Mouse (Mus musculus) adrenal gland, adult 8-10 months (tissue): Measurements from ENCODE around the gene Cmtm3. TPM values are rescaled to one million over a fixed set of nuclear protein-coding genes. Genes with fewer than 3 reads are reported as not detected.
"Not testable (repeated sequence)": the region's sequence is repeated elsewhere in the genome, so short reads cannot be mapped to it uniquely, and the experiment has no call there.

Experiments
- DNase-seq: peaks from one replicate; pipeline ENCODE4 v3.0.0; 2022
- total RNA-seq, 4 experiments: library from RNA; stranded (reverse); gene quantifications; 2 replicates each; pipeline ENCODE4 v1.2.4; 2022

Cmtm3 gene
- 100 to 1,000 TPM in 2 of 4 experiments, 10 to 100 TPM in 2; 54.3 to 135 (median 96.8) TPM for total RNA-seq

GRCm38 (mm10) chr8:104339229-104339982, at the start of gene Cmtm3:
TSS of gene Cmtm3 (plus strand) at chr8:104339410.
- no peak for DNase-seq

- not testable (repeated sequence) for DNase-seq
Measured at GRCm38 (mm10) chr8:104293081-104293480, 46.1 kb upstream of the Cmtm3 start, which contains the start of gene Cmtm2a. TSS of gene Cmtm2a (minus strand) at chr8:104293181.

- no peak for DNase-seq
Measured at GRCm38 (mm10) chr8:104294396-104294795, 44.8 kb upstream of the Cmtm3 start.

GRCm38 (mm10) chr8:104301577-104301976, 37.6 kb upstream of the Cmtm3 start:
- DNase-seq = not testable (repeated sequence)

- DNase-seq = not testable (repeated sequence)
Measured at GRCm38 (mm10) chr8:104302536-104302935, 36.7 kb upstream of the Cmtm3 start.

- no peak for DNase-seq
Measured at GRCm38 (mm10) chr8:104304962-104305361, 34.2 kb upstream of the Cmtm3 start.

- DNase-seq = not testable (repeated sequence)
Measured at GRCm38 (mm10) chr8:104308341-104308740, 30.9 kb upstream of the Cmtm3 start.

GRCm38 (mm10) chr8:104309441-104310155, 29.6 kb upstream of the Cmtm3 start, which contains the start of the genes Gm45711 and Cmtm1:
TSS of gene Gm45711 (minus strand) at chr8:104310081.
TSS of gene Cmtm1 (minus strand) at chr8:104310145.
- peak; percentile 90 for DNase-seq

- DNase-seq = not testable (repeated sequence)
Measured at GRCm38 (mm10) chr8:104312023-104312422, 27.2 kb upstream of the Cmtm3 start.

GRCm38 (mm10) chr8:104313311-104313710, 25.9 kb upstream of the Cmtm3 start:
- no peak for DNase-seq

GRCm38 (mm10) chr8:104321267-104321666, 17.9 kb upstream of the Cmtm3 start, which contains the start of gene Gm11020:
TSS of gene Gm11020 (plus strand) at chr8:104321567.
- not testable (repeated sequence) for DNase-seq

GRCm38 (mm10) chr8:104321930-104322329, 17.3 kb upstream of the Cmtm3 start, which contains the start of gene Cmtm2b:
TSS of gene Cmtm2b (plus strand) at chr8:104322230.
- not testable (repeated sequence) for DNase-seq

- DNase-seq = no peak
Measured at GRCm38 (mm10) chr8:104332665-104333631, 6.3 kb upstream of the Cmtm3 start.

GRCm38 (mm10) chr8:104333786-104334185, 5.4 kb upstream of the Cmtm3 start:
- no peak for DNase-seq

GRCm38 (mm10) chr8:104334196-104334595, 5.0 kb upstream of the Cmtm3 start:
- DNase-seq = no peak

GRCm38 (mm10) chr8:104336806-104337205, 2.4 kb upstream of the Cmtm3 start:
- DNase-seq = no peak

- no peak for DNase-seq
Measured at GRCm38 (mm10) chr8:104337890-104338289, 1.3 kb upstream of the Cmtm3 start.

- no peak for DNase-seq
Measured at GRCm38 (mm10) chr8:104339983-104340232, 698 bp downstream of the Cmtm3 start.

- DNase-seq = peak; percentile 80
Measured at GRCm38 (mm10) chr8:104340233-104341105, 1.3 kb downstream of the Cmtm3 start.

- peak; percentile 73 for DNase-seq
Measured at GRCm38 (mm10) chr8:104341106-104341561, 1.9 kb downstream of the Cmtm3 start.

- no peak for DNase-seq
Measured at GRCm38 (mm10) chr8:104341678-104342077, 2.5 kb downstream of the Cmtm3 start.
